Mouse (Mus musculus): Measurements from ENCODE around the gene Ccdc89.
A peak's percentile ranks its signal among the peaks of the same experiment; 100 is the strongest.

The Ccdc89 gene

DNA sequence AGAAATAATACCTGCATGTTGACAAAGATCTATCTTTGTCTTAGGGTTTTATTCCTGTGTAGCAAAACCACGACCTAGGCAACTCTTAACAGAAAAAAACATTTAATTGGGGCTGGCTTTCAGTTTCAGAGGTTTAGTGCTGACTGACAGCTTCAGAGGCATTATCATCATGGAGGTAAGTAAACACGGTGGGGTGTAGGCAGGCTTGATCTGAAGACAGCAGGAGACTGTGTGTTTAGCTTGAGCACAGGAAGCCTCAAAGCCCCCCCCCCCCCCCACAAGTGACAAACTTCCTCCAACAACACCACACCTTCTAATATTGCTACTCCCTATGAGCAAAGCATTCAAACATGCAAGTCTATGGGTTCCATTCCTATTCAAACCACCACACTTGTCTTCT, 47.1 kb downstream of the Ccdc89 start:
- peak; percentile 67 for DNase-seq (ENCODE audit: low read depth, low spot score)

DNA sequence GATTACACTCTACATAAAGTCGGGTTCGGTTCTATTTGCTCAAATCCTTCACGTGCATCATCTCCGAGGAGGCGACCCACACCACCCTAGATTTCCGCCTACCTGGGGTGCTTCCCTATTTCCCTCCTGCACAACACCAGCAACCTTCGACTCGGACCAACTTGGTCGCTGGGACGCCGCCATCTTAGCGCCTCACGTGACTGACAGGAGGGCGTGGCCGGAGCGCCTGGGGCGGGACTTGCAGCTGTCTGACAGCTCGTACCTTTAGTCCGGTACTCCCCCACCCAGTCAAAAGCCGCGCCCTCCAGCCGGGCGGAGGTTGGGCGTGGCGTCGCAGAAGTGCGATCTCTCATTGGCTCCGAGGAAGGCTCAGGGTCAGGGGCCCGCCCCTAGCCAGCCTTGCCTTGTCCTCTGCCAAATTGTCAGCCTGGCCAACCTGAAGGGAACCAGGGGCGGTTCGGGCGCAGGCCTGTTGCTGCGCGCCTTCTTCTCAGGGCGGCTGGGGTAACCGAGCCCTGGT, 49.5 kb downstream of the Ccdc89 start, which contains the start of gene Tmem126b:
Gene Tmem126b (minus strand): TSS at position 209 of the 520 bp plus-strand sequence.
- DNase-seq (ENCODE audit: low read depth, low spot score), result peak; percentile 99

DNA sequence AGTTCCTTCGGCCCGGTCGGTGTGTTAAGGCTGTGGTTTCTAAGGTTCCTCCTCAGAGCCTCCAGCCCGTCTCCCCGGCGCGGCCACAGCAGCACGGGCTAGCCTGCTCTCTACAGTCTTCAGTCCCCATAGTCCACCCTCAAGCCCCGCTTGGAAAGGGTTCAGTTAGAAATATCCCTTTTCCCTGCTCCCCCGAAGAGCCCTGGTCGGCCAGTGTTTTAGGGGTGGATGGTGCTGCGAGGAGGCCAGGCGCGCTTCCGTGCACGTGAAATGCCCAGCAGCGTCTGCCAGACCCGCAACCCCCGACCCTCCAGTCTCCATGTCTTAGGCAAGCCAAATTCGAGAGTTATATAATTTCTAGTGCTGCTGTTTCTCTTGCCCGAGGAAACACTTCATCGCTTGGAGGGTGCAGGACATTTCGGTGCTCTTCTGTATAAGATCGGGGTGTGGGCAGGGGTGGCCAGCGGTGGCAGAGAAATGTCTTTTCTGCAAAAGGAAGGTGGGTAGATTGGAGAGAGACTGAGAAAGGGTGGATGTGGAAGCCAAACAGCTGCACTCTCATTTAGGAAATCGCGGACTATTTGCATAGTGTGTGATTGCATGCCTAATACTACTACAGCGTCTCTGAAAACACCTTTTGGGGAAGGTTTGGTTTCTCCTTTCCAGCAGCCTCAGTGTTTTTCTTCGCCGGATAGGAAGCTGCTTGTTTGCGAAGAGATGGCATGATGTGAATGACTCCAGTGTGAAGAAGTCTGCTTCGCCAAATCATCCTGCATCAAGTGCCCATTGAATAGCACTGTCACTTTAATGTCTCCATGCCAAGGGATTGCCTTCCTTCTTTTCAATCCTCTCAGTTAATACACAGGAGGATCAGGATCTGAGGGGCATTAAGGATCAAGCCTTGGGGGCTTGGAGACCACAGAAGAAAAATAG, 50.2 kb downstream of the Ccdc89 start, which contains the start of gene Dlg2:
Gene Dlg2 (plus strand): TSS at position 360 of the 933 bp plus-strand sequence.
- DNase-seq (ENCODE audit: low read depth, low spot score), result peak; percentile 17
